Mouse (Mus musculus) liver, embryonic 11.5 days (tissue): Measurements from ENCODE around the gene Hk2. TPM values are rescaled to one million over a fixed set of nuclear protein-coding genes. Genes with fewer than 3 reads are reported as not detected.

Experiments used
- ATAC-seq: fragments of 200-750 bp; cut with Nextera tagmentation; replicated peaks from 2 replicates; pipeline ENCODE4 v1.8.0; 2017; ENCODE audit warnings: moderate number of reproducible peaks, mild to moderate bottlenecking, moderate TSS enrichment, moderate library complexity; ENCODE audit not compliant: low FRiP score
- DNase-seq: peaks from one replicate; pipeline ENCODE4 v3.0.0-alpha.2; 2017; ENCODE audit warnings: low spot score
- H3K27ac ChIP-seq: fragments of 300-500 bp; sonication (generic); 2 replicates; pipeline ENCODE4 v1.5.1; 2014; ENCODE audit warnings: mild to moderate bottlenecking, low read depth, low read length, control low read depth
- H3K27me3 ChIP-seq: fragments of 300-500 bp; sonication (generic); replicated peaks from 2 replicates; pipeline ENCODE4 v1.6.1; 2014; ENCODE audit warnings: low read length, mixed read lengths; ENCODE audit not compliant: control insufficient read depth, insufficient read depth
- H3K36me3 ChIP-seq: fragments of 300-500 bp; sonication (generic); 2 replicates; pipeline ENCODE4 v1.6.1; 2014; ENCODE audit warnings: mild to moderate bottlenecking, low read length, moderate library complexity, mixed read lengths; ENCODE audit not compliant: control insufficient read depth, insufficient read depth
- H3K4me1 ChIP-seq: fragments of 300-500 bp; sonication (generic); replicated peaks from 2 replicates; pipeline ENCODE4 v1.6.1; 2014; ENCODE audit warnings: low read length, mixed read lengths; ENCODE audit not compliant: control insufficient read depth, insufficient read depth
- H3K4me2 ChIP-seq: fragments of 300-500 bp; sonication (generic); 2 replicates; pipeline ENCODE4 v1.6.1; 2014; ENCODE audit warnings: mild to moderate bottlenecking, control low read depth, moderate library complexity
- H3K4me3 ChIP-seq: fragments of 300-500 bp; sonication (generic); 2 replicates; pipeline ENCODE4 v1.5.1; 2014; ENCODE audit warnings: low read depth, low read length, control low read depth
- H3K9ac ChIP-seq: fragments of 300-500 bp; sonication (generic); 2 replicates; pipeline ENCODE4 v1.6.1; 2014; ENCODE audit warnings: low read depth, low read length, control low read depth
- H3K9me3 ChIP-seq: fragments of 300-500 bp; sonication (generic); 2 replicates; pipeline ENCODE4 v1.6.1; 2016; ENCODE audit warnings: low read length, inconsistent platforms, mixed read lengths; ENCODE audit not compliant: control insufficient read depth
- WGBS: fragments of 180-500 bp; shearing (Covaris S2); extraction: QIAGEN DNeasy Blood & Tissue Kit; methylation state at CpG from one replicate; pipeline ENCODE4 v1.1.7; 2014; 5-methylcytosine and 5-hydroxymethylcytosine counted together
- polyA plus RNA-seq: library from polyadenylated mRNA; unstranded; fragments of >200 nt; fragmentation: Nextera tagmentation; extraction: Ambion mirVana; gene quantifications from 2 replicates; pipeline ENCODE4 v1.2.1, GENCODE M21; 2014

The Hk2 gene
- polyA plus RNA-seq, 1 experiment from 2014 or later: 29.0 TPM

DNA sequence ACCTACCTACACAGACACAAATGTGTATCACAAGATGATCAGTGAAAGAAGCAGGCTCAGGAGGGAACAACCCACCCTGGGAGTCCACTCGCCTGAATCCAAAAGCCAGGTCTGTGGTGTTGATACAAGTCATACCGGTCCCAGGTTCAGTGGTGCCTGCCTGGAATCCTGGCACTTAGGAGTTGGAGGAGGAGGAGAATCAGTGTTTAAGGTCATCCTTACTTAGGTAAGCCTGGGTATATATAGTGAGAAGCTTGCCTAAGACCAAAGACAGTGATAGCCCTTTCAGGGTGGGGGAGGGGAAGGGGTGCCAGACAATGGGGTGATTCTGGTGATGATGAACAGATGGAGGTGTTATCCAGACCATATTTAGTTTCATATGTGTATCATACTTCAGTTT is 9.0 kb downstream of the Hk2 start:
- Histone ChIP-seq H3K4me1 (peaks cover 68% of the 10 kb centered on the region), H3K4me3 (no peak overlapping the region), H3K9me3 (no peaks in the 10 kb centered on the region), H3K9ac (no peak overlapping the region), H3K27me3 (no peaks in the 10 kb centered on the region), H3K4me2 (0 out of 2 replicates have a peak overlapping the region, but pooled peaks have one; percentile 57), H3K36me3 (no peaks in the 10 kb centered on the region), H3K27ac (peak overlapping the region; percentile 16; the same call in 1 of the 2 replicates)
- DNase-seq (no peak), ATAC-seq (no peak)
- WGBS: 74% methylated on average over 2 of the region's 2 CpGs

DNA sequence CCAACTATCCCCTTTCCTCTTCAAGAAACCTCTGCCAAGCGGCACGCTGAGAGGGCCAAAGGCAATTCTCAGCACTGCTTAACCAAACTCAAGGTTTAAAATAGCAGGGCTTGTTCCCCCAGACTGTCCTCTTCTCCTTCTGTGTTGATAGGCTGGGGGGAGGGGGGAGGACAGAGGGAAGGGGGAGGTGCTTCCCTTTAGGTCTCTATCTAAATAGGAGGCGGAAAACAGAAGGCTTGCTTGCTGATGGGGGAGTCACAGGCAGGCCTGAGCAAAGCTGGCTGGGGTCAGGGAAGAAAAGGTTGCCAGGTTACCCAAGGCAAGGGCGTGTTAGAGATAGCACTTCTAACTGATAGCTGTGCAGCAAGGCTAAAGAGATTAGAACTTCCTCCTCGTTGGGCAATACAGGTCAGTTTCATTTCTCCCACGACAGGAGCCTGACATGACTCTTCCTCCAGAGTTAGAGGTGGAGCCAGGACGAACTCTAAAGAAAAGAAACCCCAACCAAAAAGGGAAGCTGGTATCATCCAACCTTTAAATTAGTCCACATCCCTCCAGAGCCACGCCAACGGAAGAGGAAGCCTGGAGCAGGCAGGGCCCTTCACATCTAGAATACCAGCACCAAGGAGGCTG is 10.3 kb downstream of the Hk2 start:
- no peaks in the 10 kb centered on the region for H3K9me3 ChIP-seq
- peak; percentile 83 for ATAC-seq
- H3K4me1 ChIP-seq: peaks cover 63% of the 10 kb centered on the region
- DNase-seq: peak; percentile 66
- peak overlapping the region; percentile 16; the same call in 1 of the 2 replicates for H3K4me3 ChIP-seq
- peak overlapping the region; percentile 57 for H3K4me2 ChIP-seq
- peaks cover 5% of the 10 kb centered on the region for H3K36me3 ChIP-seq
- no peaks in the 10 kb centered on the region for H3K27me3 ChIP-seq
- 10% methylated on average over 9 of the region's 9 CpGs for WGBS
- H3K27ac ChIP-seq: peak overlapping the region; percentile 63
- H3K9ac ChIP-seq: peak overlapping the region; percentile 1; the same call in 1 of the 2 replicates

DNA sequence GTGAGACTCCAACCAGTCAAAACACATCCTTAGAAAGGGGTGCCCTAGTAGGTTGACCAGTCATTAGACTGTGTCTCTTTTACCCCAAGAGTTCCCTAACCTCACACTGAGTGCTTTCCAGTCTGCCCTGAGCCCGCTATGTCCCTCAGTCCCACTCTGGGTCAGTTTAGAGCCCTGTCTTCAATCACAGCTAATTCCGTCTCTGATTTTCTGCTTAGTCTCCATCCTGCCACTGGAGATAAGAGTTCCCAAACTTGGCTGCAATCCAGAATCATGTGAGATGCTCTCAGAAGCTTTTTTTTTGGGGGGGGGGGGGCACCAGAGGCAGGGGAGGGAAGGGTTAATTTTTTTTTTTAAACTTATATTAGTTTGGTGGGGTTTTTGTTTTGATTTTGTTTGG is 11.5 kb downstream of the Hk2 start:
- H3K27me3 ChIP-seq: no peaks in the 10 kb centered on the region
- no peak overlapping the region for H3K4me2 ChIP-seq
- peaks cover 9% of the 10 kb centered on the region for H3K36me3 ChIP-seq
- 62% methylated on average over 2 of the region's 2 CpGs for WGBS
- DNase-seq (no peak), ATAC-seq (no peak)
- no peaks in the 10 kb centered on the region for H3K9me3 ChIP-seq
- H3K4me1 ChIP-seq: peaks cover 63% of the 10 kb centered on the region
- no peak overlapping the region for H3K4me3 ChIP-seq
- H3K27ac ChIP-seq: no peak overlapping the region
- H3K9ac ChIP-seq: no peak overlapping the region

DNA sequence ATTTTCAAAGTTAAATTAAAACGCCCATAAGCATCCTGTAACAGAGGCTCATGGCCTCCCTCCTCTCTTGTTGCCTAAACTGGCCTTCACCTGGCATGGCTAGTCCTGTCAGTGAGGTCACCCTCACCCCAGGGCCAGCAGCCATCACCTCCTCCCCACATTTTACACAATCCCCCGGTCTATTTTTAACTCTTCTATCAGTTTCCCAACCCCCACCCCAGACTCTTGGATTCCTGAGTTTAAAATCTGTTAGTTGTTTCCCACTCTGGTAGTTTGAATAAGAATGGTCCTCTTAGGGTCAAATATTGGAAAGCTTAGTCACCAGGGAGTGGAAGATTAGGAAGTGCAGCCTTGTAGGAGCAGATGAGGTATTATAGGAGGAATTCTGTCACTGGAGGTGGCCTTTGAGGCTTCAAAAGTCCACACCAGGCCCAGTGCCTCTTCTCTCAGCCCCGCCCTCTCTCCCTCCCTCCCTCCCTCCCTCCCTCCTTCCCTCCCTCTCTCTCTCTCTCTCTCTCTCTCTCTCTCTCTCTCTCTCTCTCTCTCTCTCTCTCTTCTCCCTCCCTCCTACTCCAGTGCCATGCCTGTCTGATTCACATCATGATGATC is 13.4 kb downstream of the Hk2 start:
- H3K4me2 ChIP-seq: no peak overlapping the region
- DNase-seq: no peak
- peaks cover 71% of the 10 kb centered on the region for H3K4me1 ChIP-seq
- no peaks in the 10 kb centered on the region for H3K27me3 ChIP-seq
- no peak overlapping the region for H3K9ac ChIP-seq
- ATAC-seq: no peak
- H3K27ac ChIP-seq: no peak overlapping the region
- H3K9me3 ChIP-seq: no peaks in the 10 kb centered on the region
- H3K4me3 ChIP-seq: no peak overlapping the region
- H3K36me3 ChIP-seq: peaks cover 9% of the 10 kb centered on the region
- WGBS: 55% methylated on average over 3 of the region's 3 CpGs

DNA sequence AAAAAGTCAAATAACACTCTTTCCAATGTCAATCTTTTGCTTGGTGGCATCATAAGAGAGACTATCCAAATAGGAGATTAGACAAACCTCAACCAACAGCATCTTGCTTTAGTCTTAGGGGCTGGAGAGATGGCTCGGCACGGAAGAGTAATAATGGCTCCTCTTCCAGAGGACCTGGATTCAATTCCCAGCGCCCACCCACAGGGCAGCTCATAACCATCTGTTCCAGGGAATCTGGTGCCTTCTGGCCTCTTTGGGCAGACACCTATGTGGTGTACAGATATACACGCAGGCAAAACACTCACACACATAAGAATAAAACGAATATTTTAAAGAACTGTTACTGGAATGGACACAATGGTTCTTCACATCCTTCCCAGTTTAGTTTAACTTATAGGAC is 15.0 kb downstream of the Hk2 start:
- H3K4me1 ChIP-seq: peaks cover 55% of the 10 kb centered on the region
- H3K27ac ChIP-seq: no peak overlapping the region
- WGBS: 84% methylated on average over 5 of the region's 5 CpGs

DNA sequence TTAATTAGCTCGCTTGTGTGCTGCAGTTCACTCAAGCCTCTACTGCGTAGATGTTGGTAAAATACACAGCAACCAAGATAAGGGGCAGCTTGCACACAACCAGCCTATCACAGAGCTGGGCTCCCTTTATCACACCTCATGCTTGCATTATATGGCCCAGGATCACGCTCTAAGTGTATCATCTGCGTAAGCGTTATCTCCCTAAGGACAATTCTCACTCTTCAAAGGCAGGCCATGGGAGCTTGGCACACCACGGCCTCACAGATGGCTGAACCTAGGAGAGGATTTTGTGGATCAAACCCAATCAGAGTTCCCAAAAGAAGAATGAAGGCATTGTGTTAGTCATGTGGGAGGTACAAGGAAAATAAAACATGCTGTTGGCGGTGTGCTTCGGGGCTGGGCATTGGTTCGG is 17.4 kb downstream of the Hk2 start:
- no peak for DNase-seq
- peaks cover 32% of the 10 kb centered on the region for H3K4me1 ChIP-seq
- 63% methylated on average over 9 of the region's 9 CpGs for WGBS
- no peak overlapping the region for H3K9ac ChIP-seq
- no peak overlapping the region for H3K27ac ChIP-seq
- ATAC-seq: peak; percentile 81
- H3K4me2 ChIP-seq: no peak overlapping the region
- peaks cover 9% of the 10 kb centered on the region for H3K36me3 ChIP-seq
- no peaks in the 10 kb centered on the region for H3K27me3 ChIP-seq
- H3K4me3 ChIP-seq: no peak overlapping the region
- H3K9me3 ChIP-seq: no peaks in the 10 kb centered on the region

More for the DNA sequence above, 15.0 kb downstream of the Hk2 start:
- ATAC-seq (no peak), DNase-seq (no peak)
- H3K27me3 ChIP-seq: no peaks in the 10 kb centered on the region
- H3K9me3 ChIP-seq: no peaks in the 10 kb centered on the region
- no peak overlapping the region for H3K4me3 ChIP-seq
- H3K36me3 ChIP-seq: peaks cover 9% of the 10 kb centered on the region
- H3K9ac ChIP-seq: no peak overlapping the region
- no peak overlapping the region for H3K4me2 ChIP-seq

DNA sequence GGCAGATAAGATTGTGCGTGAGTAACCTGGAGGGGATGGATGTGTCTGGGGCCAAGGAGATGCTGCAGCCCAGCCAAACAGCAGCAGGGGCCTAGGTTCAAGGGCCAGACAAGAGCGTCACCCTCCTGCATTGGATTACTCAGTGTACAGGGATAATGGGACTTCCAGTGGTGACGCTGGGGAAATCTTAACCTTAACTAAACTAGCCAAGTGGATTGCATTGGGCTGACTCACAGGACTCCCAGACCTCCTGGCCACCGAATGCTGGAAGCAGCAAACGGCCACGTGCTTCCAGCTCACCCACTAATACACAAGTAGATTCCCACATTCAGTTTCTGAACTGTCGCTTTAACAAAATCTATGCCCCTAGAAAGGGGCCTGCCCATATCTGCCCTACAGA is 18.0 kb downstream of the Hk2 start:
- Histone ChIP-seq H3K9me3 (no peaks in the 10 kb centered on the region), H3K4me1 (peaks cover 27% of the 10 kb centered on the region), H3K36me3 (peaks cover 9% of the 10 kb centered on the region), H3K27ac (no peak overlapping the region), H3K4me2 (no peak overlapping the region), H3K9ac (no peak overlapping the region), H3K27me3 (no peaks in the 10 kb centered on the region), H3K4me3 (no peak overlapping the region)
- WGBS: 77% methylated on average over 7 of the region's 7 CpGs
- DNase-seq (no peak), ATAC-seq (no peak)

DNA sequence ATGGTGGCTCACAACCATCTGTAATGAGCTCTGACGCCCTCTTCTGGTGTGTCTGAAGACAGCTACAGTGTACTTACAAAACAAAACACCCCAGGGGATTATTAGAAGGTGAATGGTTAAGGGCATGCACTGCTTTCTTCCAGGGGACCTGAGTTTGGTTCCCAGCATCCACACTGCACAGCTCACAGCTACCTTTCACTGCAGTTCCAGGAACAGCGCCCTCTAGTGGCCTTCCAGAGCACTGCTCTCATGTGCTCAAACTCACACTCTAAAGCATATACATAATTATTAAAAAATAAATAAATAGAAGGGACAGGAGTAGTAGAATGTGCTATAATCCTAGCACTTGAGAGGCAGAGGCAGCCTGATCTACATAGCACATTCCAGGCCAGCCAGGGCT is 18.9 kb downstream of the Hk2 start:
- WGBS: 42% methylated on average over 2 of the region's 2 CpGs
- Histone ChIP-seq H3K9ac (no peak overlapping the region), H3K9me3 (no peaks in the 10 kb centered on the region), H3K36me3 (peaks cover 9% of the 10 kb centered on the region), H3K4me2 (no peak overlapping the region), H3K4me1 (peaks cover 21% of the 10 kb centered on the region), H3K4me3 (no peak overlapping the region), H3K27ac (no peak overlapping the region), H3K27me3 (no peaks in the 10 kb centered on the region)
- DNase-seq: no peak
- ATAC-seq: no peak

DNA sequence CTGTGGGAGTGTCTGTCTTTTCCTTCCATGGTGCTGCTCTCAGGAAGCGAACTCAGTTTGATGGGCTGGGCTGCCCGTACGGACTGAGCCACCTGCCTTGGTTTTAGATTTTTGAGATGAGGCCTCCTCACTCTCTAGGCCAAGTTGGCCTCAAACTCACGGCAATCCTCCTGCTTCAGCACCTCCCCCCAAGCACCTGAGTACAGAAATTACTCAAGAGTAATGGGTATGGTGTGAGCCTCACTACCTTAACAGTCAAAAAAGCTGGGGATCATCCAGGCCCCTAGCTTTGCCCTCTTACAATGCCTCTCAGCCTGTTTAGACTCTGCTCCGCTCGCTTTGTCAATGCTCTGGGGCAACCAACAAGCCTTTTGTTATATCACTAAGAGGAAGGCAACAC is 19.5 kb downstream of the Hk2 start:
- H3K27ac ChIP-seq: no peak overlapping the region
- ATAC-seq (no peak), DNase-seq (no peak)
- peaks cover 11% of the 10 kb centered on the region for H3K36me3 ChIP-seq
- WGBS: 84% methylated on average over 6 of the region's 6 CpGs
- H3K4me2 ChIP-seq: no peak overlapping the region
- no peak overlapping the region for H3K4me3 ChIP-seq
- H3K4me1 ChIP-seq: peaks cover 21% of the 10 kb centered on the region
- H3K9ac ChIP-seq: no peak overlapping the region
- H3K27me3 ChIP-seq: no peaks in the 10 kb centered on the region
- H3K9me3 ChIP-seq: no peaks in the 10 kb centered on the region
